Mouse (Mus musculus): Measurements from ENCODE around the gene Ctsm.
"Not testable (repeated sequence)": the region's sequence is repeated elsewhere in the genome, so short reads cannot be mapped to it uniquely, and the experiment has no call there.

Gene Ctsm

DNA sequence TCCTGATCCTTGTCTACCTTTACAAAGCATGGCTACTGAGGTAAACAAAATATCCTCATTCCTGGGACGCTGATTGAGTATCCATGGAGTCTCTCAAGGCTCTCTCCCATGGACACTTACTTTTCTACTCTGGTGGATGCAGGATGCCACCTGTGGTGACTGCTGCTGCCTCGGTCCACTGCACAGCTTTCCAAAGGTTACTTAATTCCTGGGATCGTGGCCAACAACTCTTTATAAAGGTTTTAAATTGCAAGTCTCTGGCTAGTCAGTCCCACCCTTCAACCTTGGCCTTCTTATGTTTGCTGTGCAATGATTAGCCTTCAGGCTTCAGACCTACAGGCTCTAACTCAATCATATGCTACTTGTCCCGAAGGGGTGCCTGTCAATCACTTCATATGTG, at the start of gene Ctsm:
Gene Ctsm, minus strand, starts transcription at position 209 of the 400 bp plus-strand sequence.
- DNase-seq (ENCODE audit: low spot score in 2 of 2): no peak

- DNase-seq (ENCODE audit: low spot score in 2 of 2): no peak
These were observed 28.4 kb upstream of the Ctsm start, which contains the start of gene Cts3 for GRCm38 (mm10) chr13:61570027-61570426. Gene Cts3, minus strand, starts transcription at chr13:61570127.

DNA sequence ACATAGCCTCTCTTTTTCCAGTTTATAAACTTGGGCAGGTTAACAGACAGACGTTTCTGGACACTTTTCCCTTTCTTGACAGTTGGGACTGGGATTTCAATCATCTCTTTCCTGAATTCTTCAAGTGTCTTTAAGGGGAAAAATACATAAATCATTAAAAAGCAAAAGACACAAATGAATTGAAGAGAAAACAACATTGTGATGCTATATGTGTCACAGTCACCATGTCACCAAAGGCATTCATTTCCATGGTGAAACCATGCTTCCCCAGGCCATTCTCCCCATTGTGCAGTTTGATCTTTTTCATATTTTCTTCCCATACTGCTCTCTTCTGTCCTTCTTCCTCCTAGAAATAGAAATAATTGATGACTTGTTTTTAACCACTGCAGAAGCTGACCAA, 26.4 kb upstream of the Ctsm start, which contains the start of gene Gm49352:
Gene Gm49352, minus strand, starts transcription at position 101 of the 400 bp plus-strand sequence.
- DNase-seq (ENCODE audit: low spot score in 2 of 2): not testable (repeated sequence)

Measured in spleen, postnatal 4 days (tissue).